Mouse (Mus musculus): Measurements from ENCODE around the gene Ano1. TPM values are rescaled to one million over a fixed set of nuclear protein-coding genes. Genes with fewer than 3 reads are reported as not detected.

Gene Ano1
- polyA plus RNA-seq, 1 experiment from 2014 or later = 6.0 TPM

- Histone ChIP-seq H3K4me1 (ENCODE audit: control insufficient read depth, insufficient read depth, low read length) (no peaks in the 10 kb centered on the region), H3K36me3 (ENCODE audit: control insufficient read depth, insufficient read depth, low read length) (no peaks in the 10 kb centered on the region), H3K27ac (ENCODE audit: low read depth, low read length) (no peak overlapping the region), H3K4me3 (ENCODE audit: low read depth, low read length) (no peak overlapping the region), H3K4me2 (ENCODE audit: low read length) (no peak overlapping the region), H3K27me3 (replicated peaks; ENCODE audit: control insufficient read depth, insufficient read depth, low read length) (no peaks in the 10 kb centered on the region), H3K9me3 (replicated peaks; ENCODE audit: control insufficient read depth, low read length) (no peaks in the 10 kb centered on the region), H3K9ac (ENCODE audit: low read length) (no peak overlapping the region)
- 98% methylated on average over 2 of the region's 2 CpGs for WGBS
- ATAC-seq (no peak), DNase-seq (ENCODE audit: low spot score) (no peak)
These were observed 147.5 kb downstream of the Ano1 start for GRCm38 (mm10) chr7:144604291-144604690.

- ATAC-seq = no peak
These were observed 151.4 kb downstream of the Ano1 start for GRCm38 (mm10) chr7:144600333-144600900.

GRCm38 (mm10) chr7:144589508-144589907, 162.3 kb downstream of the Ano1 start:
- ATAC-seq (no peak), DNase-seq (ENCODE audit: low spot score) (peak; percentile 41)
- H3K27ac ChIP-seq (ENCODE audit: low read depth, low read length) = no peak overlapping the region
- H3K4me3 ChIP-seq (ENCODE audit: low read depth, low read length) = no peak overlapping the region
- H3K9ac ChIP-seq (ENCODE audit: low read length) = no peak overlapping the region
- H3K4me1 ChIP-seq (ENCODE audit: control insufficient read depth, insufficient read depth, low read length) = no peaks in the 10 kb centered on the region
- 77% methylated on average over 3 of the region's 3 CpGs for WGBS
- H3K4me2 ChIP-seq (ENCODE audit: low read length) = no peak overlapping the region
- no peaks in the 10 kb centered on the region for H3K27me3 ChIP-seq (replicated peaks; ENCODE audit: control insufficient read depth, insufficient read depth, low read length)
- H3K36me3 ChIP-seq (ENCODE audit: control insufficient read depth, insufficient read depth, low read length) = no peaks in the 10 kb centered on the region
- H3K9me3 ChIP-seq (replicated peaks; ENCODE audit: control insufficient read depth, low read length) = no peaks in the 10 kb centered on the region

More at GRCm38 (mm10) chr7:144600333-144600900, 151.4 kb downstream of the Ano1 start:
- no peaks in the 10 kb centered on the region for H3K27me3 ChIP-seq (replicated peaks; ENCODE audit: control insufficient read depth, insufficient read depth, low read length)
- no peaks in the 10 kb centered on the region for H3K4me1 ChIP-seq (ENCODE audit: control insufficient read depth, insufficient read depth, low read length)
- no peak overlapping the region; the same call in 1 of the 2 replicates for H3K27ac ChIP-seq (ENCODE audit: low read depth, low read length)
- no peak overlapping the region for H3K4me3 ChIP-seq (ENCODE audit: low read depth, low read length)
- no peaks in the 10 kb centered on the region for H3K9me3 ChIP-seq (replicated peaks; ENCODE audit: control insufficient read depth, low read length)
- no peak overlapping the region for H3K9ac ChIP-seq (ENCODE audit: low read length)
- H3K36me3 ChIP-seq (ENCODE audit: control insufficient read depth, insufficient read depth, low read length) = no peaks in the 10 kb centered on the region
- WGBS = 24% methylated on average over 6 of the region's 6 CpGs
- DNase-seq (ENCODE audit: low spot score) = no peak
- no peak overlapping the region for H3K4me2 ChIP-seq (ENCODE audit: low read length)

DNA sequence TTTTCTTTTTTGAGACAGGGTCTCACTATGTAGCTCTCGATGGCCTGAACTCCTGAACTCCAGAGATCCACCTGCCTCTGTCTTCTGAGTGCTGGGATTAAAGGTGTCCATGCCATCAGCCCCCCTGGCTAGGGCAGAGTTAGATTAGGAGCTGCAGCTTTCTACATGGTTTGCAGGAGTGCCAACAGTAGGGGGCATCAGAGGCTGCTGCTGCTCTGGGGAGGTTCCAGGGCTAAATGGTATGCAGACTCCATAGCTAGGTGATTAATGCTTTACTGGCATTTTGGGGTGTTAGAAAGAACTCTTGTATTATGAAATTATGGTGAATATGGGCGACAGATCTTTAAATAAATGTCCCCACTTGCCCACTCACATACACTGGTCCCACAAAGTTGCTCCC, 164.5 kb downstream of the Ano1 start:
- no peak overlapping the region for H3K9ac ChIP-seq (ENCODE audit: low read length)
- WGBS = 53% methylated on average over 2 of the region's 2 CpGs
- H3K4me3 ChIP-seq (ENCODE audit: low read depth, low read length) = no peak overlapping the region
- no peak overlapping the region for H3K27ac ChIP-seq (ENCODE audit: low read depth, low read length)
- H3K4me2 ChIP-seq (ENCODE audit: low read length) = no peak overlapping the region
- H3K27me3 ChIP-seq (replicated peaks; ENCODE audit: control insufficient read depth, insufficient read depth, low read length) = no peaks in the 10 kb centered on the region
- H3K9me3 ChIP-seq (replicated peaks; ENCODE audit: control insufficient read depth, low read length) = no peaks in the 10 kb centered on the region
- DNase-seq (ENCODE audit: low spot score) = peak; percentile 65
- no peaks in the 10 kb centered on the region for H3K4me1 ChIP-seq (ENCODE audit: control insufficient read depth, insufficient read depth, low read length)
- no peaks in the 10 kb centered on the region for H3K36me3 ChIP-seq (ENCODE audit: control insufficient read depth, insufficient read depth, low read length)
- ATAC-seq = no peak

DNA sequence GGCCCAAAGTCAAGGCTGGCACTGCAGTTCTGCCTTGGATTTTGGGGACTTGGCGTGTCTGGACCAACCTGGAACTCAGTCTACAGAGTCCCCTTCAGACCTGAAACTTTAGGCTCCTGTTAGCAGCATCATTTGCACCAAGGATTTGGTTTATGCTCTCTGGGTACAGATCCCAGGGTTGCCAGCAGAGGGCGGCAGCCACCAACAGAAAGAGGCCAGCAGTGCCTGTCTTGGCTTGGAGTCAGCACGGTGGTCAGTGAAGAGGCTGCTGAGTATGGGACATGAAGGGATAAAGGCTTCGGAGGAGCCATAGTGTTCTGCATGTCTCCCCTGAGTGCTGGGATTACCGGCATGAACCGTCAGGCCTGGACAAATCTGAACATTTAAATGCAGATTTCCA, 166.1 kb downstream of the Ano1 start:
- no peak overlapping the region for H3K27ac ChIP-seq (ENCODE audit: low read depth, low read length)
- H3K4me1 ChIP-seq (ENCODE audit: control insufficient read depth, insufficient read depth, low read length) = peaks cover 7% of the 10 kb centered on the region
- H3K9ac ChIP-seq (ENCODE audit: low read length) = no peak overlapping the region
- no peaks in the 10 kb centered on the region for H3K27me3 ChIP-seq (replicated peaks; ENCODE audit: control insufficient read depth, insufficient read depth, low read length)
- no peak overlapping the region for H3K4me2 ChIP-seq (ENCODE audit: low read length)
- ATAC-seq (no peak), DNase-seq (ENCODE audit: low spot score) (peak; percentile 78)
- no peaks in the 10 kb centered on the region for H3K36me3 ChIP-seq (ENCODE audit: control insufficient read depth, insufficient read depth, low read length)
- 8% methylated on average over 6 of the region's 6 CpGs for WGBS
- no peaks in the 10 kb centered on the region for H3K9me3 ChIP-seq (replicated peaks; ENCODE audit: control insufficient read depth, low read length)
- H3K4me3 ChIP-seq (ENCODE audit: low read depth, low read length) = no peak overlapping the region

- Histone ChIP-seq H3K4me3 (ENCODE audit: low read depth, low read length) (no peak overlapping the region), H3K27me3 (replicated peaks; ENCODE audit: control insufficient read depth, insufficient read depth, low read length) (no peaks in the 10 kb centered on the region), H3K4me1 (ENCODE audit: control insufficient read depth, insufficient read depth, low read length) (peaks cover 7% of the 10 kb centered on the region), H3K27ac (ENCODE audit: low read depth, low read length) (no peak overlapping the region), H3K9me3 (replicated peaks; ENCODE audit: control insufficient read depth, low read length) (no peaks in the 10 kb centered on the region), H3K9ac (ENCODE audit: low read length) (no peak overlapping the region), H3K36me3 (ENCODE audit: control insufficient read depth, insufficient read depth, low read length) (peaks cover 16% of the 10 kb centered on the region), H3K4me2 (ENCODE audit: low read length) (no peak overlapping the region)
- DNase-seq (ENCODE audit: low spot score) (peak; percentile 74), ATAC-seq (no peak)
- 5% methylated on average over 4 of the region's 4 CpGs for WGBS
These were observed 168.2 kb downstream of the Ano1 start for GRCm38 (mm10) chr7:144583619-144584018.

- Histone ChIP-seq H3K27me3 (replicated peaks; ENCODE audit: control insufficient read depth, insufficient read depth, low read length) (no peaks in the 10 kb centered on the region), H3K4me3 (ENCODE audit: low read depth, low read length) (peak within 1 kb of the TSS; percentile 80), H3K36me3 (ENCODE audit: control insufficient read depth, insufficient read depth, low read length) (peaks cover 21% of the 10 kb centered on the region), H3K9ac (ENCODE audit: low read length) (peak within 1 kb of the TSS; percentile 85), H3K4me1 (ENCODE audit: control insufficient read depth, insufficient read depth, low read length) (peaks cover 7% of the 10 kb centered on the region), H3K4me2 (ENCODE audit: low read length) (peak within 1 kb of the TSS; percentile 79), H3K27ac (ENCODE audit: low read depth, low read length) (peak within 1 kb of the TSS; percentile 79), H3K9me3 (replicated peaks; ENCODE audit: control insufficient read depth, low read length) (no peaks in the 10 kb centered on the region)
- peak; percentile 93 for ATAC-seq
- peak; percentile 98 for DNase-seq (ENCODE audit: low spot score)
- WGBS = 2% methylated on average over 34 of the region's 34 CpGs
These were observed 169.3 kb downstream of the Ano1 start, which contains the start of gene Fadd for GRCm38 (mm10) chr7:144582284-144582980. Fadd (minus strand) TSS chr7:144582463.

- 1% methylated on average over 43 of the region's 43 CpGs for WGBS
- Histone ChIP-seq H3K9me3 (replicated peaks; ENCODE audit: control insufficient read depth, low read length) (no peaks in the 10 kb centered on the region), H3K27ac (ENCODE audit: low read depth, low read length) (peak overlapping the region; percentile 79), H3K4me2 (ENCODE audit: low read length) (peak overlapping the region; percentile 79), H3K9ac (ENCODE audit: low read length) (peak overlapping the region; percentile 85), H3K27me3 (replicated peaks; ENCODE audit: control insufficient read depth, insufficient read depth, low read length) (no peaks in the 10 kb centered on the region), H3K36me3 (ENCODE audit: control insufficient read depth, insufficient read depth, low read length) (peaks cover 21% of the 10 kb centered on the region), H3K4me1 (ENCODE audit: control insufficient read depth, insufficient read depth, low read length) (peaks cover 7% of the 10 kb centered on the region), H3K4me3 (ENCODE audit: low read depth, low read length) (peak overlapping the region; percentile 80)
- ATAC-seq = peak; percentile 84
- peak; percentile 86 for DNase-seq (ENCODE audit: low spot score)
These were observed 170.1 kb downstream of the Ano1 start for GRCm38 (mm10) chr7:144581559-144582283.

Data from forebrain, embryonic 14.5 days (tissue).